Mouse (Mus musculus) small intestine, adult 2 months (tissue): ENCODE measurements around the gene Ankrd28.

Experiments used
- CTCF ChIP-seq: fragments of 200-500 bp; IDR thresholded peaks from 2 replicates; pipeline ENCODE4 v1.5.1; 2012; ENCODE audit warnings: low read depth, mild to moderate bottlenecking, control low read depth, inconsistent platforms, low read length, moderate library complexity, mixed read lengths; ENCODE audit not compliant: insufficient replicate concordance, insufficient read length; ENCODE audit errors: extremely low read depth
- POLR2A ChIP-seq: fragments of 200-500 bp; IDR thresholded peaks from 2 replicates; pipeline ENCODE4 v1.6.1; 2012; ENCODE audit warnings: low read depth, mild to moderate bottlenecking, control low read depth, inconsistent platforms, low read length, moderate library complexity

DNA sequence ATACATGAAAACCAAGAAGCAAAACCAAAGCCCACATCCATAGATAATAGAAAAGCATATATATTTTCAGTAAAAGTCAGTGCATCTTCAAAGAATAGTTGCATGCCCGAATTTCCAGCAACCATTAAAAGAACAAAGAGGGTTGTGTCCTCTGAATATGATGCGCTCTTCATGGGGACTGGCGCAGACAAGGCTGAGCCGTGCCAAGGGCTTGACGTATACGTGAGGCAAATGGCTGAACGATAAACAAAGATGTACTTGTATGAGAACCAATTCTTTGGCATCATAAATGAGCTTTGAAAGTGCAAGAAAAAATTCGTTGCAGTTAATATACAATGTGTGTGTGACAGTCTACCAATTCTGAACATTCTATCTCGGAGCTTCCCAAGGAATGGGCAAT is 149.2 kb downstream of the Ankrd28 start:
- TF ChIP-seq CTCF (no peak), POLR2A (no peak)
